Comparison of ENCODE assay signal across 18 mouse cellular contexts in genomic region chr15:6587526-6587925, GRCm38 (mm10).
"Had no signal": no experiment of that assay in that cellular context is flagged by ENCODE, and none has a peak within 500 bp of the region (broad histone marks: within the 10 kb centered on the region; RNA-seq: fewer than 3 reads in every experiment).

No protein-coding gene starts in this region.

- H3K4me2 ChIP-seq: liver, embryonic 11.5 days; liver, embryonic 15.5 days; lung, embryonic 15.5 days; midbrain, embryonic 12.5 days; midbrain, embryonic 15.5 days; stomach, embryonic 15.5 days had no signal

- ATAC-seq: midbrain, embryonic 15.5 days had no signal

- H3K27me3 ChIP-seq: liver, embryonic 15.5 days; lung, embryonic 15.5 days; midbrain, embryonic 12.5 days; midbrain, embryonic 15.5 days; stomach, embryonic 15.5 days had no signal

- H3K4me1 ChIP-seq: lung, embryonic 15.5 days; midbrain, embryonic 12.5 days; midbrain, embryonic 15.5 days; stomach, embryonic 15.5 days had no signal

- H3K9ac ChIP-seq: liver, embryonic 15.5 days; lung, embryonic 15.5 days; midbrain, embryonic 12.5 days; midbrain, embryonic 15.5 days; stomach, embryonic 15.5 days had no signal

- DNase-seq: kidney, adult 11 months; kidney, adult 8-10 months; kidney, postnatal 14 days; layer of hippocampus, adult 9-11 months; lung, adult 18-20 months; lung, postnatal 10 days; lung, postnatal 4 days; right cerebral cortex, adult 18-20 months; right cerebral cortex, postnatal 14 days; right cerebral cortex, postnatal 4 days; spleen, adult 18-20 months had no signal

- H3K9me3 ChIP-seq: liver, embryonic 15.5 days; lung, embryonic 15.5 days; midbrain, embryonic 12.5 days; midbrain, embryonic 15.5 days; stomach, embryonic 15.5 days had no signal

- H3K36me3 ChIP-seq: liver, embryonic 15.5 days; lung, embryonic 15.5 days; midbrain, embryonic 12.5 days; midbrain, embryonic 15.5 days; stomach, embryonic 15.5 days had no signal

- H3K27ac ChIP-seq: layer of hippocampus, adult 2 months; liver, embryonic 15.5 days; lung, embryonic 15.5 days; midbrain, embryonic 12.5 days; midbrain, embryonic 15.5 days; stomach, embryonic 15.5 days had no signal

- H3K4me3 ChIP-seq: layer of hippocampus, adult 2 months; liver, embryonic 15.5 days; lung, embryonic 15.5 days; midbrain, embryonic 12.5 days; midbrain, embryonic 15.5 days; stomach, embryonic 15.5 days had no signal
